Mouse (Mus musculus) CD4-positive naive resting alpha-beta T cell, adult 76 days (primary cell): ENCODE results near the gene Olfr1500. TPM values are rescaled to one million over a fixed set of nuclear protein-coding genes. Genes with fewer than 3 reads are reported as not detected.

Experiments used
- total RNA-seq: library from RNA; stranded (reverse); gene quantifications from one replicate; pipeline ENCODE4 v1.2.4, GENCODE M21; 2023

The Olfr1500 gene
- not detected for total RNA-seq

GRCm38 (mm10) chr19:13830388-13830787 is at the start of gene Olfr1500:
TSS of gene Olfr1500 (minus strand) at chr19:13830488.

GRCm38 (mm10) chr19:13861495-13861894 is 31.2 kb upstream of the Olfr1500 start, which contains the start of gene Olfr1502:
TSS of gene Olfr1502 (plus strand) at chr19:13861795.

GRCm38 (mm10) chr19:13850592-13850991 is 20.3 kb upstream of the Olfr1500 start, which contains the start of gene Olfr1501:
TSS of gene Olfr1501 (minus strand) at chr19:13850692.

GRCm38 (mm10) chr19:13819347-13819746 is 10.9 kb downstream of the Olfr1500 start, which contains the start of gene Olfr1499:
TSS of gene Olfr1499 (minus strand) at chr19:13819447.

GRCm38 (mm10) chr19:13798102-13798501 is 32.2 kb downstream of the Olfr1500 start, which contains the start of gene Olfr1497:
TSS of gene Olfr1497 (minus strand) at chr19:13798202.

GRCm38 (mm10) chr19:13777578-13777977 is 52.7 kb downstream of the Olfr1500 start, which contains the start of gene Olfr1496:
TSS of gene Olfr1496 (plus strand) at chr19:13777878.

Other genes starting within 250 kb of the Olfr1500 start
- not detected for gene Olfr1484, start 247.0 kb downstream of the Olfr1500 start, total RNA-seq
- not detected for gene Olfr1487, start 213.1 kb downstream of the Olfr1500 start, total RNA-seq
- gene Olfr1489, start 198.9 kb downstream of the Olfr1500 start, total RNA-seq, result not detected
- gene Olfr1490, start 179.4 kb downstream of the Olfr1500 start, total RNA-seq, result not detected
- not detected for gene Olfr1491, start 133.2 kb downstream of the Olfr1500 start, total RNA-seq
- gene Olfr1493-ps1, start 107.2 kb downstream of the Olfr1500 start, total RNA-seq, result not detected
- not detected for gene Olfr1494, start 90.8 kb downstream of the Olfr1500 start, total RNA-seq
- gene Olfr1495, start 65.9 kb downstream of the Olfr1500 start, total RNA-seq, result not detected
- not detected for gene Olfr1496, start 52.6 kb downstream of the Olfr1500 start, total RNA-seq
- gene Olfr1497, start 32.3 kb downstream of the Olfr1500 start, total RNA-seq, result not detected
- not detected for gene Olfr1499, start 11.0 kb downstream of the Olfr1500 start, total RNA-seq
- not detected for gene Olfr1501, start 20.2 kb upstream of the Olfr1500 start, total RNA-seq
- gene Olfr1502, start 31.3 kb upstream of the Olfr1500 start, total RNA-seq, result not detected
- not detected for gene Olfr1504, start 67.4 kb upstream of the Olfr1500 start, total RNA-seq
- not detected for gene Olfr1505, start 83.0 kb upstream of the Olfr1500 start, total RNA-seq